Mouse (Mus musculus): ENCODE results near the gene Tbcb.

GRCm38 (mm10) chr7:30192088-30192487 is 40.0 kb downstream of the Tbcb start:
- no peak for TF ChIP-seq CEBPB (IDR thresholded peaks at IDR 0.05; ENCODE audit: low read depth)
- TF ChIP-seq CTCF (IDR thresholded peaks at IDR 0.05; ENCODE audit: control insufficient read depth, insufficient read depth, insufficient read length) = no peak
- no peak for TF ChIP-seq USF1 (IDR thresholded peaks at IDR 0.05; ENCODE audit: low read depth)
- no peak for TF ChIP-seq FOSL1 (IDR thresholded peaks at IDR 0.05; ENCODE audit: insufficient read depth, low read length, poor library complexity, severe bottlenecking)
